Mouse (Mus musculus) neural tube, embryonic 13.5 days (tissue): ENCODE data around the gene Vmn2r32. TPM values are rescaled to one million over a fixed set of nuclear protein-coding genes. Genes with fewer than 3 reads are reported as not detected.
"Not testable (repeated sequence)": the region's sequence is repeated elsewhere in the genome, so short reads cannot be mapped to it uniquely, and the experiment has no call there.

ENCODE experiments used
- ATAC-seq: fragments of 200-750 bp; cut with Nextera tagmentation; 2 replicates; pipeline ENCODE4 v1.8.0; 2017; ENCODE audit warnings: low read depth, mild to moderate bottlenecking, moderate TSS enrichment, moderate library complexity
- H3K27ac ChIP-seq: fragments of 300-500 bp; sonication (generic); replicated peaks from 2 replicates; pipeline ENCODE4 v1.5.1; 2015; ENCODE audit warnings: moderate library complexity, mild to moderate bottlenecking, inconsistent platforms
- H3K27me3 ChIP-seq: fragments of 300-500 bp; sonication (generic); 2 replicates; pipeline ENCODE4 v1.6.1; 2015; ENCODE audit warnings: mild to moderate bottlenecking, inconsistent platforms
- H3K36me3 ChIP-seq: fragments of 300-500 bp; sonication (generic); 2 replicates; pipeline ENCODE4 v1.6.1; 2015; ENCODE audit warnings: mild to moderate bottlenecking, inconsistent platforms
- H3K4me1 ChIP-seq: fragments of 300-500 bp; sonication (generic); replicated peaks from 2 replicates; pipeline ENCODE4 v1.6.1; 2015; ENCODE audit warnings: inconsistent platforms
- H3K4me2 ChIP-seq: fragments of 300-500 bp; sonication (generic); 2 replicates; pipeline ENCODE4 v1.6.1; 2015; ENCODE audit warnings: inconsistent platforms, mild to moderate bottlenecking, moderate library complexity
- H3K4me3 ChIP-seq: fragments of 300-500 bp; sonication (generic); 2 replicates; pipeline ENCODE4 v1.5.1; 2015; ENCODE audit warnings: mild to moderate bottlenecking, inconsistent platforms
- H3K9ac ChIP-seq: fragments of 300-500 bp; sonication (generic); 2 replicates; pipeline ENCODE4 v1.6.1; 2015; ENCODE audit warnings: moderate library complexity, mild to moderate bottlenecking, inconsistent platforms
- H3K9me3 ChIP-seq: fragments of 300-500 bp; sonication (generic); 2 replicates; pipeline ENCODE4 v1.6.1; 2016; ENCODE audit warnings: inconsistent platforms
- WGBS: fragments of 180-500 bp; shearing (Covaris S2); methylation state at CpG from one replicate; pipeline ENCODE4 v1.1.7; 2015; 5-methylcytosine and 5-hydroxymethylcytosine counted together
- polyA plus RNA-seq: library from polyadenylated mRNA; unstranded; fragments of >200 nt; fragmentation: Nextera tagmentation; extraction: Ambion mirVana; gene quantifications from 2 replicates; pipeline ENCODE4 v1.2.1, GENCODE M21; 2015

Gene Vmn2r32
- polyA plus RNA-seq, result not detected in 2 replicates

DNA sequence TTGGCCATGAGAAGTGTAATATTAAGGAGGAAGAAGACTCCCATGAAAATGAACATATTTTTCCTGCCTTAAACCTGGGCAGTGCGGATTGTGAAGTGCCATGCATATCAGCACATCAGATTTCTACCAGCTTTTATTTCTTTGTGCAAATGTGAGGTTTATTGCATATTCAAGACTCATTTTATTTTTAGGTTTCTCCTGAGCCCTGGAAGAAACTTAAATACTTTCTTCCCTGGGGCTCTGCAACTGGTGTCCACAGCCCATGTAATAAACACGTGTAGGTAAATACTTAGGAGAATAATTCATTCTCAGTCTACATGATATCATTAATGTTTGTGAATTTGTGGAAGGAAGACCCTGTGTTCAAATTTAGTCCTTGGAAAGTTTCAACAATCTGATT is at the start of gene Vmn2r32:
Gene Vmn2r32, minus strand, starts transcription at position 101 of the 400 bp plus-strand sequence.
- 54% methylated on average over 2 of the region's 2 CpGs for WGBS
- not testable (repeated sequence) for H3K9ac ChIP-seq, H3K4me2 ChIP-seq, H3K9me3 ChIP-seq, H3K4me1 ChIP-seq, H3K4me3 ChIP-seq, H3K36me3 ChIP-seq, ATAC-seq, H3K27me3 ChIP-seq, H3K27ac ChIP-seq

Other genes with a start within 250 kb of the Vmn2r32 start
- 0.88 and 1.2 TPM in 2 replicates for gene Vmn2r29, start 232.7 kb downstream of the Vmn2r32 start, polyA plus RNA-seq
- 3.0 and 6.0 TPM in 2 replicates for gene Gm45844, start 201.7 kb downstream of the Vmn2r32 start, polyA plus RNA-seq
- gene Clcn4, start 179.2 kb downstream of the Vmn2r32 start, polyA plus RNA-seq, result 147 and 148 TPM in 2 replicates
- gene Vmn2r30, start 142.4 kb downstream of the Vmn2r32 start, polyA plus RNA-seq, result 0.06 TPM in 1 of 2 replicates, not detected in the other
- gene Gm45783, start 105.4 kb downstream of the Vmn2r32 start, polyA plus RNA-seq, result not detected in 2 replicates
- gene Vmn2r31, start 80.3 kb downstream of the Vmn2r32 start, polyA plus RNA-seq, result not detected in 2 replicates
- not detected in 2 replicates for gene Vmn2r33, start 86.8 kb upstream of the Vmn2r32 start, polyA plus RNA-seq
- not detected in 2 replicates for gene Vmn2r34, start 209.5 kb upstream of the Vmn2r32 start, polyA plus RNA-seq